Mouse (Mus musculus) midbrain, embryonic 14.5 days (tissue): ENCODE data around the gene Gm8947. TPM values are rescaled to one million over a fixed set of nuclear protein-coding genes. Genes with fewer than 3 reads are reported as not detected.
"Not testable (repeated sequence)": the region's sequence is repeated elsewhere in the genome, so short reads cannot be mapped to it uniquely, and the experiment has no call there.

Experiments used
- ATAC-seq: fragments of 200-750 bp; cut with Nextera tagmentation; 2 replicates; pipeline ENCODE4 v1.8.0; 2017; ENCODE audit warnings: moderate number of reproducible peaks, moderate library complexity; ENCODE audit not compliant: low FRiP score, low TSS enrichment
- DNase-seq: peaks from one replicate; pipeline ENCODE4 v3.0.0-alpha.2; 2015
- H3K27ac ChIP-seq: fragments of 300-500 bp; sonication (generic); replicated peaks from 2 replicates; pipeline ENCODE4 v1.5.1; 2014; ENCODE audit warnings: mild to moderate bottlenecking, low read depth, low read length, moderate library complexity
- H3K27me3 ChIP-seq: fragments of 300-500 bp; sonication (generic); 2 replicates; pipeline ENCODE4 v1.6.1; 2014; ENCODE audit warnings: low read length, control low read depth, mixed read lengths; ENCODE audit not compliant: control insufficient read depth, insufficient read depth
- H3K36me3 ChIP-seq: fragments of 300-500 bp; sonication (generic); 2 replicates; pipeline ENCODE4 v1.6.1; 2014; ENCODE audit warnings: low read length, control low read depth; ENCODE audit not compliant: control insufficient read depth, insufficient read depth
- H3K4me1 ChIP-seq: fragments of 300-500 bp; sonication (generic); 2 replicates; pipeline ENCODE4 v1.6.1; 2014; ENCODE audit warnings: mild to moderate bottlenecking, antibody characterized with exemption, low read length, control low read depth; ENCODE audit not compliant: control insufficient read depth, insufficient read depth
- H3K4me2 ChIP-seq: fragments of 300-500 bp; sonication (generic); 2 replicates; pipeline ENCODE4 v1.6.1; 2014; ENCODE audit warnings: mild to moderate bottlenecking, low read length, moderate library complexity
- H3K4me3 ChIP-seq: fragments of 300-500 bp; sonication (generic); replicated peaks from 2 replicates; pipeline ENCODE4 v1.5.1; 2014; ENCODE audit warnings: low read depth, low read length
- H3K9ac ChIP-seq: fragments of 300-500 bp; sonication (generic); replicated peaks from 2 replicates; pipeline ENCODE4 v1.6.1; 2014; ENCODE audit warnings: mild to moderate bottlenecking, low read length, moderate library complexity
- H3K9me3 ChIP-seq: fragments of 300-500 bp; sonication (generic); 2 replicates; pipeline ENCODE4 v1.6.1; 2016; ENCODE audit warnings: low read length, control low read depth, mixed read lengths; ENCODE audit not compliant: control insufficient read depth
- WGBS: fragments of 180-500 bp; shearing (Covaris S2); extraction: QIAGEN DNeasy Blood & Tissue Kit; methylation state at CpG from one replicate; pipeline ENCODE4 v1.1.7; 2014; 5-methylcytosine and 5-hydroxymethylcytosine counted together
- polyA plus RNA-seq: library from polyadenylated mRNA; unstranded; fragments of >200 nt; fragmentation: Nextera tagmentation; extraction: Ambion mirVana; gene quantifications from 2 replicates; pipeline ENCODE4 v1.2.1, GENCODE M21; 2014

Gm8947 gene
- not detected in 2 replicates for polyA plus RNA-seq

DNA sequence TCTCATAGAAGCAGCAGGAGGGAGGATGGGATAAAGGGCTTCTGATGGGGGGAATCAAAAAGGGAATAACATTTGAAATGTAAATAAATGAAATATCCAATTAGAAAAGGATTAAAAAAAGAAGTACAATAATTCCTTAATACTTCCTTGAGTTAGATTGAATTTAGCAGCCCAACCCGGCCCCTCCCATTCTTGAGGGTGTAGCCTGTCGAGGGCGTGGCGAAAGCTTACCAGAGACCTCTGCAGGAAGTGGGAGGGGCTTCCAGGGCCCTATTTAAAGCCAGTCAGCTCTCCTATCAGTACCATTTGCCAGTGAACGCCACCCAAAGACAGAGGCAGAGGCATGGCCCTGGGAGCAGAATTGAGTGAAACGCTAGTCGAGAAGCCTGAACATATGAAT is at the start of gene Gm8947:
Gene Gm8947 (plus strand): TSS at position 302 of the 400 bp plus-strand sequence.
- H3K4me3 ChIP-seq, H3K27ac ChIP-seq, H3K27me3 ChIP-seq, DNase-seq, H3K4me1 ChIP-seq, H3K4me2 ChIP-seq, ATAC-seq, H3K9ac ChIP-seq, H3K36me3 ChIP-seq, H3K9me3 ChIP-seq: not testable (repeated sequence)
- no CpG with 5 or more reads among the region's 7 CpGs for WGBS

- Histone ChIP-seq H3K9me3 (no peaks in the 10 kb centered on the region), H3K9ac (no peak overlapping the region), H3K4me3 (no peak overlapping the region), H3K27me3 (no peaks in the 10 kb centered on the region), H3K4me2 (no peak overlapping the region), H3K27ac (no peak overlapping the region), H3K4me1 (no peaks in the 10 kb centered on the region), H3K36me3 (no peaks in the 10 kb centered on the region)
- DNase-seq (no peak), ATAC-seq (no peak)
- 83% methylated on average over 6 of the region's 6 CpGs for WGBS
Measured at GRCm38 (mm10) chr1:151144471-151145146, 47.6 kb upstream of the Gm8947 start.

DNA sequence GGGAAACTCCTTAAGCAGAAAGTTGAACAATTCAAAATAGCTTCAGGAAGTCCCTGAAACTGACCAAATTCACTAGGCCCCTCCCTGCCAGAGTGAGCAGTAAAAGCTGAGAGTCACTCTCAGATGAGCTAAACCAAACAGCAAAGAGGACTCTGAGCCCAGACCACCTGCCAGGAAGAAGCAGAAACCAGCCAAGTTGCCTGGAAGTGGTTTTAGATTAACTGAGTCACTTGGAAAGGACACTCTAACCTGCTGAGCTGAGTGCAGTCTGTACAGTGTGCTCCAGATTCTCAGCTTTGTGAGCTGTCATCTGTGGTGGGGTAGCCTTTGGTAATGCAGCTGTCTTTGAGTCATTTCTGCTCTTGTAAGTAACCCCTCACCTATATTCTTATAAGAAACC is 44.4 kb upstream of the Gm8947 start:
- Histone ChIP-seq H3K36me3 (no peaks in the 10 kb centered on the region), H3K27me3 (no peaks in the 10 kb centered on the region), H3K4me2 (no peak overlapping the region), H3K4me3 (no peak overlapping the region), H3K9me3 (no peaks in the 10 kb centered on the region), H3K4me1 (no peaks in the 10 kb centered on the region), H3K27ac (no peak overlapping the region), H3K9ac (no peak overlapping the region)
- DNase-seq (no peak), ATAC-seq (no peak)

GRCm38 (mm10) chr1:151150211-151150610 is 42.0 kb upstream of the Gm8947 start:
- WGBS: 92% methylated on average over 7 of the region's 7 CpGs
- H3K4me2 ChIP-seq: no peak overlapping the region
- H3K4me3 ChIP-seq: no peak overlapping the region
- no peak for ATAC-seq
- H3K27ac ChIP-seq: no peak overlapping the region
- no peaks in the 10 kb centered on the region for H3K36me3 ChIP-seq
- H3K27me3 ChIP-seq: no peaks in the 10 kb centered on the region
- H3K4me1 ChIP-seq: no peaks in the 10 kb centered on the region
- no peak for DNase-seq
- H3K9ac ChIP-seq: no peak overlapping the region
- no peaks in the 10 kb centered on the region for H3K9me3 ChIP-seq

- no peak overlapping the region for H3K4me3 ChIP-seq
- no peak overlapping the region for H3K4me2 ChIP-seq
- ATAC-seq (no peak), DNase-seq (no peak)
- H3K36me3 ChIP-seq: no peaks in the 10 kb centered on the region
- 74% methylated on average over 2 of the region's 2 CpGs for WGBS
- no peaks in the 10 kb centered on the region for H3K4me1 ChIP-seq
- no peaks in the 10 kb centered on the region for H3K27me3 ChIP-seq
- no peak overlapping the region for H3K9ac ChIP-seq
- no peak overlapping the region for H3K27ac ChIP-seq
- no peaks in the 10 kb centered on the region for H3K9me3 ChIP-seq
Measured at GRCm38 (mm10) chr1:151151089-151151488, 41.1 kb upstream of the Gm8947 start.

GRCm38 (mm10) chr1:151153056-151153652 is 39.0 kb upstream of the Gm8947 start:
- ATAC-seq (no peak), DNase-seq (no peak)
- WGBS: 92% methylated on average over 6 of the region's 6 CpGs
- no peaks in the 10 kb centered on the region for H3K36me3 ChIP-seq
- no peaks in the 10 kb centered on the region for H3K4me1 ChIP-seq
- H3K27ac ChIP-seq: no peak overlapping the region
- no peaks in the 10 kb centered on the region for H3K9me3 ChIP-seq
- no peaks in the 10 kb centered on the region for H3K27me3 ChIP-seq
- H3K9ac ChIP-seq: no peak overlapping the region
- H3K4me2 ChIP-seq: no peak overlapping the region
- no peak overlapping the region for H3K4me3 ChIP-seq

DNA sequence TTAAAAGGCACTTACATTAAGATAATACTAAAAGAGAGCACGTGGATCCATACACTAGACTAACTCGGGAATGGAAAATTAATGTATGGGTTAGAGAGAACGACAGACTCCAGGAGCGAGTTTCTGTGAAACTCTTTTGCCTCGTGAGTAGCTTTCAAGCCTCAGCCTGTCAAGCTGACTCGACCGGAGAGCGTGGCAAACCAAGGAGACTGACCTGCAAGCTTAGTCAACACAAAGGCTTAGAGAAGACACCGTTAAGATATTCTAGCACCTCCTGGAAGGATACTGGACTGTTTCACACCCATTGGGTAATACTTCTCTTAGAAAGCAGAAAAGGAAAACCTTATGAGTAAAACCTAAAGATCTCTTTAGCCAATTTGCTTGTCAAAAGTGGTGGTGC is 38.0 kb upstream of the Gm8947 start:
- ATAC-seq, H3K36me3 ChIP-seq, H3K4me1 ChIP-seq, H3K4me3 ChIP-seq, H3K27ac ChIP-seq, H3K9me3 ChIP-seq, H3K9ac ChIP-seq, DNase-seq, H3K4me2 ChIP-seq, H3K27me3 ChIP-seq: not testable (repeated sequence)
- whole genome bisulfite sequencing: 91% methylated on average over 9 of the region's 9 CpGs

- no peaks in the 10 kb centered on the region for H3K27me3 ChIP-seq
- H3K36me3 ChIP-seq: no peaks in the 10 kb centered on the region
- DNase-seq: no peak
- no peak overlapping the region for H3K4me3 ChIP-seq
- WGBS: 86% methylated on average over 3 of the region's 3 CpGs
- ATAC-seq: no peak
- no peak overlapping the region for H3K4me2 ChIP-seq
- H3K27ac ChIP-seq: no peak overlapping the region
- H3K9ac ChIP-seq: no peak overlapping the region
- peaks cover 6% of the 10 kb centered on the region; the same call in 1 of the 2 replicates for H3K4me1 ChIP-seq
- no peaks in the 10 kb centered on the region for H3K9me3 ChIP-seq
Measured at GRCm38 (mm10) chr1:151156129-151156528, 36.0 kb upstream of the Gm8947 start.
